18 mouse cellular contexts compared by ENCODE assay signal in genomic region chr4:142853924-142854323, GRCm38 (mm10).
DNase-seq lines count a peak whose midpoint lies in the region; ATAC-seq and TF ChIP-seq lines count a peak whose summit lies in the region.
"Had no signal": no experiment of that assay in that cellular context is flagged by ENCODE, and none has a peak within 500 bp of the region (broad histone marks: within the 10 kb centered on the region; RNA-seq: fewer than 3 reads in every experiment).

No protein-coding gene starts in this region.

- no peaks in the 10 kb centered on the region for H3K4me1 ChIP-seq in kidney, embryonic 15.5 days
- H3K4me1 ChIP-seq in hindbrain, postnatal 0 days (ENCODE audit: insufficient read depth, low read length): peaks cover 16% of the 10 kb centered on the region; the same call in 1 of the 2 replicates
- H3K4me1 ChIP-seq: limb, embryonic 12.5 days; midbrain, embryonic 12.5 days had no signal

- 92% methylated on average over 15 of the region's 15 CpGs for WGBS in kidney, embryonic 15.5 days
- 81% methylated on average over 15 of the region's 15 CpGs for WGBS in hindbrain, postnatal 0 days

- no peak for ATAC-seq in kidney, embryonic 15.5 days (replicated peaks; ENCODE audit: low FRiP score)
- ATAC-seq in hindbrain, postnatal 0 days: no peak
- ATAC-seq: forebrain, embryonic 16.5 days; inflammation-experienced regulatory T-cells, adult 6 months had no signal

- H3K4me3 ChIP-seq in kidney, embryonic 15.5 days (replicated peaks): no peak overlapping the region
- no peak overlapping the region for H3K4me3 ChIP-seq in hindbrain, postnatal 0 days (ENCODE audit: low read length)
- H3K4me3 ChIP-seq: embryonic facial prominence, embryonic 15.5 days; limb, embryonic 12.5 days; midbrain, embryonic 12.5 days had no signal

- H3K9me3 ChIP-seq in kidney, embryonic 15.5 days (replicated peaks): no peaks in the 10 kb centered on the region
- H3K9me3 ChIP-seq in hindbrain, postnatal 0 days (ENCODE audit: low read length): no peaks in the 10 kb centered on the region
- H3K9me3 ChIP-seq: embryonic facial prominence, embryonic 15.5 days; limb, embryonic 12.5 days; midbrain, embryonic 12.5 days had no signal

- H3K9ac ChIP-seq in kidney, embryonic 15.5 days: no peak overlapping the region
- no peak overlapping the region for H3K9ac ChIP-seq in hindbrain, postnatal 0 days (replicated peaks; ENCODE audit: low read length)
- H3K9ac ChIP-seq: embryonic facial prominence, embryonic 15.5 days; limb, embryonic 12.5 days; midbrain, embryonic 12.5 days had no signal

- no peak overlapping the region for H3K27ac ChIP-seq in kidney, embryonic 15.5 days
- H3K27ac ChIP-seq in hindbrain, postnatal 0 days: no peak overlapping the region
- H3K27ac ChIP-seq: embryonic facial prominence, embryonic 15.5 days; kidney, postnatal 0 days; limb, embryonic 12.5 days; midbrain, embryonic 12.5 days had no signal

- no peaks in the 10 kb centered on the region for H3K27me3 ChIP-seq in kidney, embryonic 15.5 days
- H3K27me3 ChIP-seq in hindbrain, postnatal 0 days (ENCODE audit: insufficient read depth, low read length): no peaks in the 10 kb centered on the region
- H3K27me3 ChIP-seq: embryonic facial prominence, embryonic 15.5 days; limb, embryonic 12.5 days; midbrain, embryonic 12.5 days had no signal

- no peak overlapping the region for H3K4me2 ChIP-seq in kidney, embryonic 15.5 days
- no peak overlapping the region for H3K4me2 ChIP-seq in hindbrain, postnatal 0 days (ENCODE audit: low read depth, low read length)
- H3K4me2 ChIP-seq: embryonic facial prominence, embryonic 15.5 days; limb, embryonic 12.5 days; midbrain, embryonic 12.5 days had no signal

- intact Hi-C loops in left cerebral cortex, postnatal 36 days (cut with DNase I): no loop called here

- DNase-seq in cerebellum, postnatal 10 days: peak; percentile 84 to 86
- DNase-seq in cerebellum, adult 9-10 months: no peak
- peak; percentile 84 for DNase-seq in brain, adult 2 months (ENCODE audit: low read depth, low spot score)
- DNase-seq in frontal cortex, postnatal 10 days (ENCODE audit: low spot score in 2 of 2): peak; percentile 14 to 20
- DNase-seq in left cerebral cortex, postnatal 36 days (ENCODE audit: low spot score in 2 of 2): peak; percentile 39 to 65
- no peak for DNase-seq in spleen, postnatal 36 days (ENCODE audit: low spot score in 2 of 2)
- DNase-seq in hindbrain, postnatal 0 days (ENCODE audit: low spot score): no peak
- DNase-seq: adrenal gland, postnatal 14 days; B cell, adult 2 months; lung, adult 18-20 months; thymus, postnatal 25 days had no signal

- no peaks in the 10 kb centered on the region for H3K36me3 ChIP-seq in kidney, embryonic 15.5 days
- no peaks in the 10 kb centered on the region for H3K36me3 ChIP-seq in hindbrain, postnatal 0 days (ENCODE audit: insufficient read depth, low read length)
- H3K36me3 ChIP-seq: embryonic facial prominence, embryonic 15.5 days; limb, embryonic 12.5 days; midbrain, embryonic 12.5 days had no signal

- TF ChIP-seq CTCF in hindbrain, postnatal 0 days (IDR thresholded peaks at IDR 0.05; ENCODE audit: low read depth): no peak

Comparison
In these comparisons a context has a peak if more than half of its experiments do, and no peak if none do; other contexts are left out.
1. DNase-seq: peak in cerebellum, postnatal 10 days (2 of 2), brain, adult 2 months (single experiment), frontal cortex, postnatal 10 days (2 of 2) and left cerebral cortex, postnatal 36 days (2 of 2); none in cerebellum, adult 9-10 months (single experiment), spleen, postnatal 36 days (0 of 2) and hindbrain, postnatal 0 days (single experiment).